Mouse (Mus musculus) neural tube, embryonic 15.5 days (tissue): ENCODE data around the gene Glis1. TPM values are rescaled to one million over a fixed set of nuclear protein-coding genes. Genes with fewer than 3 reads are reported as not detected.

Source experiments
- ATAC-seq: fragments of 200-750 bp; cut with Nextera tagmentation; 2 replicates; pipeline ENCODE4 v1.8.0; 2017; ENCODE audit warnings: mild to moderate bottlenecking, moderate TSS enrichment, moderate library complexity; ENCODE audit not compliant: low FRiP score
- H3K27ac ChIP-seq: fragments of 300-500 bp; sonication (generic); replicated peaks from 2 replicates; pipeline ENCODE4 v1.5.1; 2015; ENCODE audit warnings: mild to moderate bottlenecking, inconsistent platforms
- H3K27me3 ChIP-seq: fragments of 300-500 bp; sonication (generic); replicated peaks from 2 replicates; pipeline ENCODE4 v1.6.1; 2015; ENCODE audit warnings: inconsistent platforms
- H3K36me3 ChIP-seq: fragments of 300-500 bp; sonication (generic); 2 replicates; pipeline ENCODE4 v1.6.1; 2015; ENCODE audit warnings: inconsistent platforms
- H3K4me1 ChIP-seq: fragments of 300-500 bp; sonication (generic); 2 replicates; pipeline ENCODE4 v1.6.1; 2015; ENCODE audit warnings: inconsistent platforms
- H3K4me2 ChIP-seq: fragments of 300-500 bp; sonication (generic); 2 replicates; pipeline ENCODE4 v1.6.1; 2015; ENCODE audit warnings: inconsistent platforms, mild to moderate bottlenecking, moderate library complexity
- H3K4me3 ChIP-seq: fragments of 300-500 bp; sonication (generic); replicated peaks from 2 replicates; pipeline ENCODE4 v1.5.1; 2015; ENCODE audit warnings: mild to moderate bottlenecking, inconsistent platforms
- H3K9ac ChIP-seq: fragments of 300-500 bp; sonication (generic); replicated peaks from 2 replicates; pipeline ENCODE4 v1.6.1; 2015; ENCODE audit warnings: mild to moderate bottlenecking, inconsistent platforms
- H3K9me3 ChIP-seq: fragments of 300-500 bp; sonication (generic); replicated peaks from 2 replicates; pipeline ENCODE4 v1.6.1; 2016; ENCODE audit warnings: inconsistent platforms
- WGBS: fragments of 180-500 bp; shearing (Covaris S2); methylation state at CpG from one replicate; pipeline ENCODE4 v1.1.7; 2015; ENCODE audit warnings: mixed read lengths; 5-methylcytosine and 5-hydroxymethylcytosine counted together
- polyA plus RNA-seq: library from polyadenylated mRNA; unstranded; fragments of >200 nt; fragmentation: Nextera tagmentation; extraction: Ambion mirVana; gene quantifications from 2 replicates; pipeline ENCODE4 v1.2.1, GENCODE M21; 2015

Gene Glis1
- polyA plus RNA-seq, 1 experiment from 2014 or later = 3.8 TPM

DNA sequence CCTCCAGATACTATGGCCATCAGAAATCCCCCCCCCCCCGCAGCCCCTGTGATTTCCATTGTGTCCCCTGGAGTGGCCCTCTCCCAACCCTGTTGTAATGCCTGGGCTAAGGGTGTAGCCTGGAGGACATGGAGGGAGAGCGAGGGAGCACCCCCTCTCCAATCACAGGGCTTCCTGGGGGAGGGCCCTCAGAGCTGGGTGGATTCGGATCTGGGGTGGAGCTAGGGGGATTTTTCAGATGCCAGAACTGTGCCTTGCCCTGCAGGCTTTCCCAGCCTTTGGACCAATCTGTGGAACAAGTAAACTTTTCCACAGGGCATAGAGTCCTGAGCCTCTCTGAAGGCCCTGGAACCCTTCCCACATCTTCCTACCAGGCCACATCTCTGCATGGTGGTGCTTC lies 116.2 kb downstream of the Glis1 start:
- peaks cover 16% of the 10 kb centered on the region for H3K4me1 ChIP-seq
- no peak overlapping the region for H3K9ac ChIP-seq
- no peak overlapping the region for H3K4me2 ChIP-seq
- ATAC-seq = no peak
- no peaks in the 10 kb centered on the region for H3K9me3 ChIP-seq
- no peaks in the 10 kb centered on the region for H3K36me3 ChIP-seq
- no peak overlapping the region for H3K4me3 ChIP-seq
- H3K27ac ChIP-seq = no peak overlapping the region
- H3K27me3 ChIP-seq = no peaks in the 10 kb centered on the region
- 85% methylated on average over 3 of the region's 3 CpGs for WGBS

DNA sequence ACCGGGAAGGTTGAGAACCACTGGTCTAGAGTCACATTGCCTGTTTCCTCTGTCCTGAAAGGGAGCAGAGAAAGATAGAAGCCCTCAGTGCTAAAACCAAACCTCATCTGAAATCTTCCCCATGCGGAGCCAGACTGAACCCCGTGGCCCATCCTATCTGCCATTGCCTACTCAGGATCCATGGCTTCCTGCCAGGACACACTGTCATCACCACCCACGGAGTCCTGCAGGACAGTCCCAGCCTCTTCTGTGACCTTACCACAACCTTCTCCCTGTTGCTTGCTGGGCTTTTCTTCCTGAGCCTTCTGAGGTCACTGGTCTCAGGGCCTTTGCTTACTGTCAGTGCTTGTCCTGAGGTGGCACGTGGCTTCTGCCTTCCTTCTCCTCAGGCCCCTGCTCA lies 118.3 kb downstream of the Glis1 start:
- H3K4me3 ChIP-seq = no peak overlapping the region
- H3K4me1 ChIP-seq = peaks cover 3% of the 10 kb centered on the region; the same call in 1 of the 2 replicates
- H3K27ac ChIP-seq = no peak overlapping the region
- H3K9me3 ChIP-seq = no peaks in the 10 kb centered on the region
- H3K36me3 ChIP-seq = no peaks in the 10 kb centered on the region
- WGBS = 77% methylated on average over 5 of the region's 5 CpGs
- ATAC-seq = no peak
- no peaks in the 10 kb centered on the region for H3K27me3 ChIP-seq
- H3K4me2 ChIP-seq = no peak overlapping the region
- no peak overlapping the region for H3K9ac ChIP-seq

GRCm38 (mm10) chr4:107553774-107554173 lies 119.4 kb downstream of the Glis1 start:
- Histone ChIP-seq H3K4me1 (peaks cover 5% of the 10 kb centered on the region), H3K27me3 (no peaks in the 10 kb centered on the region), H3K9ac (no peak overlapping the region), H3K36me3 (no peaks in the 10 kb centered on the region), H3K4me3 (no peak overlapping the region), H3K9me3 (no peaks in the 10 kb centered on the region), H3K4me2 (no peak overlapping the region), H3K27ac (no peak overlapping the region)
- ATAC-seq = no peak
- WGBS = 88% methylated on average over 5 of the region's 5 CpGs

- H3K4me3 ChIP-seq = no peak overlapping the region
- H3K9ac ChIP-seq = no peak overlapping the region
- ATAC-seq = no peak
- H3K4me1 ChIP-seq = peaks cover 25% of the 10 kb centered on the region
- H3K27me3 ChIP-seq = no peaks in the 10 kb centered on the region
- no peaks in the 10 kb centered on the region for H3K36me3 ChIP-seq
- WGBS = 59% methylated on average over 3 of the region's 3 CpGs
- H3K27ac ChIP-seq = no peak overlapping the region
- no peak overlapping the region for H3K4me2 ChIP-seq
- H3K9me3 ChIP-seq = no peaks in the 10 kb centered on the region
Measured at GRCm38 (mm10) chr4:107558801-107559200, 124.4 kb downstream of the Glis1 start.

GRCm38 (mm10) chr4:107561056-107561455 lies 126.7 kb downstream of the Glis1 start:
- Histone ChIP-seq H3K4me1 (peaks cover 25% of the 10 kb centered on the region), H3K27ac (peak overlapping the region; percentile 72; the same call in 1 of the 2 replicates), H3K27me3 (no peaks in the 10 kb centered on the region), H3K4me3 (no peak overlapping the region), H3K9ac (no peak overlapping the region), H3K4me2 (no peak overlapping the region), H3K36me3 (no peaks in the 10 kb centered on the region), H3K9me3 (no peaks in the 10 kb centered on the region)
- no peak for ATAC-seq
- 79% methylated on average over 2 of the region's 2 CpGs for WGBS

DNA sequence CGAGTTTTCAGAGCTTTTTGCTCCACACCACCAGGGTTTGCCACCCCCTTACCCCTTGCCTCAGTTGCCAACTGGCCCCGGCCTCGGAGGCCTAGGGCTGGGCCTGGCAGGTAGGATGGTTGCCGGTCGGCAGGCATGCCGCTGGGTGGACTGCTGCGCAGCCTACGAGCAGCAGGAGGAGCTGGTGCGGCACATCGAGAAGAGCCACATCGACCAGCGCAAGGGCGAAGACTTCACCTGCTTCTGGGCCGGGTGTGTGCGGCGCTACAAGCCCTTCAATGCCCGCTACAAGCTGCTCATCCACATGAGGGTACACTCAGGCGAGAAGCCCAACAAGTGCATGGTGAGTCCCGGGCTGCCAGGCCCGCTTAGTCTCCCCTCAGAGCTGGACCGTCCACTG lies 133.8 kb downstream of the Glis1 start:
- no peak overlapping the region for H3K9ac ChIP-seq
- H3K27ac ChIP-seq = no peak overlapping the region
- 77% methylated on average over 18 of the region's 21 CpGs for WGBS
- H3K4me2 ChIP-seq = no peak overlapping the region
- H3K9me3 ChIP-seq = no peaks in the 10 kb centered on the region
- no peak for ATAC-seq
- H3K36me3 ChIP-seq = no peaks in the 10 kb centered on the region
- peaks cover 26% of the 10 kb centered on the region for H3K4me1 ChIP-seq
- no peak overlapping the region for H3K4me3 ChIP-seq
- no peaks in the 10 kb centered on the region for H3K27me3 ChIP-seq

DNA sequence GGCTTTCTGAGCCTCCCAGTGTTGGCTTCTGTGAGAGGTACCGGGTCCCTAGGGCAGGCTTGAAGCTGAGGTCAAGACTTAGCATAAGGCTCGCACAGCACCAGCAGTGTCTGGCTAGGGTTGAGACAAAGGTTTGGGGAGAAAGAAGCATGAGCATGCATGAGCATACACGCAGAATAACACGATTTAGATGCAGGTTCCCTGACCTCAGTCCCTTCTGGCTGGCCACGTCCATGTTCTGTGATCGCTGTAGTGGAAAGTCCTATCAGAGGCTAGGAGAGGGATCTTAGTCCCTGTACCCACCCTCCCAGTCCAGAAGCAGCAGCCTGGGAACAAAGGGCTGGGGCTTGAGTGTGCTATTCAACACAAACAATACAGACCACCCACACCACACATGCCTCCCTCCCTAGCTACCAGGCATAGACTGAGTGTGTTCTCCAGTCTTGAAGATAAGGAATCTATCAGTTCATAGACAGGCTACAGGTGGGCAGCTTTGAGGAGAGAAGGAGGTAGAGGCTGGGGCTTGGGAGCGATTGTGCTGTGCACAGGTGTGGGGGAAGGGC lies 134.6 kb downstream of the Glis1 start:
- no peaks in the 10 kb centered on the region for H3K36me3 ChIP-seq
- H3K4me3 ChIP-seq = no peak overlapping the region
- no peak overlapping the region for H3K27ac ChIP-seq
- H3K4me1 ChIP-seq = peaks cover 26% of the 10 kb centered on the region
- H3K27me3 ChIP-seq = no peaks in the 10 kb centered on the region
- no peak overlapping the region for H3K9ac ChIP-seq
- peak; percentile 14; the same call in 1 of the 2 replicates for ATAC-seq
- H3K4me2 ChIP-seq = no peak overlapping the region
- no peaks in the 10 kb centered on the region for H3K9me3 ChIP-seq
- 46% methylated on average over 7 of the region's 7 CpGs for WGBS

GRCm38 (mm10) chr4:107570329-107571014 lies 136.1 kb downstream of the Glis1 start:
- H3K4me2 ChIP-seq = no peak overlapping the region
- peak overlapping the region; percentile 56 for H3K27ac ChIP-seq
- peaks cover 26% of the 10 kb centered on the region for H3K4me1 ChIP-seq
- H3K36me3 ChIP-seq = no peaks in the 10 kb centered on the region
- H3K27me3 ChIP-seq = no peaks in the 10 kb centered on the region
- H3K4me3 ChIP-seq = no peak overlapping the region
- H3K9ac ChIP-seq = no peak overlapping the region
- peak; percentile 33; the same call in 1 of the 2 replicates for ATAC-seq
- WGBS = 36% methylated on average over 19 of the region's 19 CpGs
- no peaks in the 10 kb centered on the region for H3K9me3 ChIP-seq

GRCm38 (mm10) chr4:107575781-107576180 lies 141.4 kb downstream of the Glis1 start:
- Histone ChIP-seq H3K9ac (no peak overlapping the region), H3K36me3 (no peaks in the 10 kb centered on the region), H3K4me2 (no peak overlapping the region), H3K4me3 (no peak overlapping the region), H3K27ac (no peak overlapping the region), H3K4me1 (peaks cover 21% of the 10 kb centered on the region), H3K9me3 (no peaks in the 10 kb centered on the region), H3K27me3 (no peaks in the 10 kb centered on the region)
- 64% methylated on average over 6 of the region's 6 CpGs for WGBS
- ATAC-seq = no peak

DNA sequence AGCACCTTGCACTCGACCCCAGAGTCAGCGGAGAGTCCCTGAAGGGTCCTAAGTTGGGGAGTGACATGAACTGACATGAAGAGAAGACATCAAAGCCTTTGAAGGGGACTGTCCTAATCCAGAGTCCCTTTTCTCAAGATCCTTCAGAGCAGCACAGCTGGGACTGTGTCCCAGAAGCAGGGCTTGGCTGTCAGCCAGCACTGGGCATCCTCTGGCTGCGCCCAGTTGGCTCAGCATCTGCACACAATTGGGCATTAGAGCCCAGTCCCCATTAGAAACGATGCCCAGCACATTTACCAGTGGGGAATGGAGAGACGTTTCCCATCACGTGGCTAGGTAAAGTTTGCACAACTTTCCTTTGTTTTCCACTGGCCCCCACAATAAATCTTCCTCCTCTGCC lies 142.4 kb downstream of the Glis1 start:
- no peak overlapping the region for H3K9ac ChIP-seq
- 29% methylated on average over 6 of the region's 6 CpGs for WGBS
- no peaks in the 10 kb centered on the region for H3K27me3 ChIP-seq
- H3K4me2 ChIP-seq = no peak overlapping the region
- no peak for ATAC-seq
- no peaks in the 10 kb centered on the region for H3K36me3 ChIP-seq
- no peaks in the 10 kb centered on the region for H3K9me3 ChIP-seq
- peaks cover 14% of the 10 kb centered on the region for H3K4me1 ChIP-seq
- no peak overlapping the region for H3K27ac ChIP-seq
- no peak overlapping the region for H3K4me3 ChIP-seq

GRCm38 (mm10) chr4:107577146-107577839 lies 142.9 kb downstream of the Glis1 start:
- ATAC-seq = no peak
- WGBS = 76% methylated on average over 12 of the region's 12 CpGs
- Histone ChIP-seq H3K9ac (no peak overlapping the region), H3K4me3 (no peak overlapping the region), H3K9me3 (no peaks in the 10 kb centered on the region), H3K36me3 (no peaks in the 10 kb centered on the region), H3K4me2 (no peak overlapping the region), H3K27ac (no peak overlapping the region), H3K27me3 (no peaks in the 10 kb centered on the region), H3K4me1 (peaks cover 14% of the 10 kb centered on the region)

GRCm38 (mm10) chr4:107580883-107581282 lies 146.5 kb downstream of the Glis1 start:
- Histone ChIP-seq H3K4me2 (no peak overlapping the region), H3K36me3 (no peaks in the 10 kb centered on the region), H3K4me3 (no peak overlapping the region), H3K9ac (no peak overlapping the region), H3K27ac (no peak overlapping the region), H3K9me3 (no peaks in the 10 kb centered on the region), H3K27me3 (no peaks in the 10 kb centered on the region), H3K4me1 (peaks cover 12% of the 10 kb centered on the region)
- ATAC-seq = no peak
- 72% methylated on average over 11 of the region's 11 CpGs for WGBS
